Mouse (Mus musculus) intestine, embryonic 15.5 days (tissue): ENCODE data around the gene Cyct. TPM values are rescaled to one million over a fixed set of nuclear protein-coding genes. Genes with fewer than 3 reads are reported as not detected.

Experiments
- ATAC-seq: fragments of 200-750 bp; cut with Nextera tagmentation; 2 replicates; pipeline ENCODE4 v1.8.0; 2017; ENCODE audit warnings: moderate TSS enrichment, moderate library complexity
- H3K27ac ChIP-seq: fragments of 300-500 bp; sonication (generic); 2 replicates; pipeline ENCODE4 v1.5.1; 2015; ENCODE audit warnings: mild to moderate bottlenecking, inconsistent platforms
- H3K27me3 ChIP-seq: fragments of 300-500 bp; sonication (generic); replicated peaks from 2 replicates; pipeline ENCODE4 v1.6.1; 2015; ENCODE audit warnings: inconsistent platforms
- H3K36me3 ChIP-seq: fragments of 300-500 bp; sonication (generic); 2 replicates; pipeline ENCODE4 v1.6.1; 2015; ENCODE audit warnings: inconsistent platforms
- H3K4me1 ChIP-seq: fragments of 300-500 bp; sonication (generic); replicated peaks from 2 replicates; pipeline ENCODE4 v1.6.1; 2015; ENCODE audit warnings: inconsistent platforms
- H3K4me2 ChIP-seq: fragments of 300-500 bp; sonication (generic); replicated peaks from 2 replicates; pipeline ENCODE4 v1.6.1; 2015; ENCODE audit warnings: mild to moderate bottlenecking, inconsistent platforms
- H3K4me3 ChIP-seq: fragments of 300-500 bp; sonication (generic); replicated peaks from 2 replicates; pipeline ENCODE4 v1.5.1; 2015; ENCODE audit warnings: inconsistent platforms
- H3K9ac ChIP-seq: fragments of 300-500 bp; sonication (generic); 2 replicates; pipeline ENCODE4 v1.6.1; 2015; ENCODE audit warnings: inconsistent platforms
- H3K9me3 ChIP-seq: fragments of 300-500 bp; sonication (generic); 2 replicates; pipeline ENCODE4 v1.6.1; 2016; ENCODE audit warnings: inconsistent platforms
- WGBS: fragments of 180-500 bp; shearing (Covaris S2); methylation state at CpG from one replicate; pipeline ENCODE4 v1.1.7; 2015; 5-methylcytosine and 5-hydroxymethylcytosine counted together
- polyA plus RNA-seq: library from polyadenylated mRNA; unstranded; fragments of >200 nt; fragmentation: Nextera tagmentation; extraction: Ambion mirVana; gene quantifications from 2 replicates; pipeline ENCODE4 v1.2.1, GENCODE M21; 2015

Cyct gene
- polyA plus RNA-seq: not detected in 2 replicates

DNA sequence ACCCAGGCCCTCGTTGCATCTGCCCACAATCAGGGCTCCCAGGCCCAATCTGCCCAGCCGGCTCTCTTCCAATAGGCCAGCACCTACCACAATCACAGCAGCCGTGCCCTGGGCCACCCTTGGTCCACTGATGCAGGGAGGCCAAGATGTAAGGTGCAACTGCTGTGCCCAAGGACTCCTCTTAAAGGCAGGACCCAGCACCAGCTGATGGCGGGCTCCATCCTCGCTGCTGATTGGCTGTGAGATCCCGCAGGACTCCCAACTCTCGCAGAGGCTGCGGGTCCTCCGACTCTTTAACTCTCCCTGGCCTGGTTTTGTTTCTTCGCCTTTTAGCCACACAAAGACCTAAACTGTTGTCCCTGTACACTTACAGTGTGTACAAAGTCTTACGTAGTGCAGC lies at the start of gene Cyct:
Gene Cyct, minus strand, starts transcription at position 225 of the 400 bp plus-strand sequence.
- WGBS: 86% methylated on average over 11 of the region's 11 CpGs
- Histone ChIP-seq H3K4me3 (no peak within 1 kb of the TSS), H3K27ac (no peak within 1 kb of the TSS), H3K27me3 (no peaks in the 10 kb centered on the region), H3K9ac (no peak within 1 kb of the TSS), H3K36me3 (no peaks in the 10 kb centered on the region), H3K9me3 (no peaks in the 10 kb centered on the region), H3K4me2 (no peak within 1 kb of the TSS), H3K4me1 (no peaks in the 10 kb centered on the region)
- no peak for ATAC-seq

DNA sequence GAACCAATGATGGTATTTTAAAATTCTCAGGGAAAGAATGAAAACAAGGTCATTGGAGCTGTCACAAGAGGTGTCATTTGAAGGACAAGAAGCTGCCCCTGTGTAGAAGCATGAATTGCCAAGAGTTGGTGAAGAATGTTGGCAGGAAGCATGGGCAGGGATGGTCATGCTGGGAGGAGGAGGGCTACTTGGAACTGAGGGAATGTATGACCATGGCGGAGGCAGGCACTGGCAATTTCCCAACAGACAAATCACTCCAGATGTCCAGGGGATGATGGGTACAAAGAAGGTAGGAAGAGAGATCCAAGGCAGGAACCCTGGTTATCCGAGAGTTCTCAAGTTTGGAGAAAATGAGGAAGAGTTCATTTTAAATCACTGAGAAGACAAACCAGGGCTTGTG lies 49.7 kb upstream of the Cyct start:
- Histone ChIP-seq H3K9ac (no peak overlapping the region), H3K27ac (no peak overlapping the region), H3K9me3 (no peaks in the 10 kb centered on the region), H3K4me3 (no peak overlapping the region), H3K4me1 (no peaks in the 10 kb centered on the region), H3K27me3 (no peaks in the 10 kb centered on the region), H3K4me2 (no peak overlapping the region), H3K36me3 (no peaks in the 10 kb centered on the region)
- no peak for ATAC-seq
- WGBS: 91% methylated on average over 2 of the region's 2 CpGs

DNA sequence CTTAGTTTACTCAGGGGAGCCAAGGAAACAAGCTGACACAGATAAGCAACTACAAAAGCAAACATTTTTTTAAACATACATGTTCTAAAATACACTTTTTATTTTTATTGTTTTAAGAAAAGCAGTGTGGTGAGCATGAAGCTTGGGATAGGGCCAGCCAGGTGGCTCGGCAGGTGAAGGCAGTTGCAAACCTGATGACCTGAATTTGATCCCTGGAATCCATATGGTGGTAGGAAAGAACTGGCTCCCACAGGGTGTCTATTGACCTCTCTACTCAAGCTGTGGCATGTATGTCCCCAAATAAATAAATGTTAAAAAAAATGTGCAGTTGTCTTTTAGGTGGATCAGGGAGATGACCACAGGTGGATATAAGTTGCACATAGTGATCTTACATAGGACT lies 49.3 kb upstream of the Cyct start:
- Histone ChIP-seq H3K9me3 (no peaks in the 10 kb centered on the region), H3K4me1 (no peaks in the 10 kb centered on the region), H3K9ac (no peak overlapping the region), H3K36me3 (no peaks in the 10 kb centered on the region), H3K27ac (no peak overlapping the region), H3K4me2 (no peak overlapping the region), H3K4me3 (no peak overlapping the region), H3K27me3 (no peaks in the 10 kb centered on the region)
- 68% methylated on average over 1 of the region's 1 CpGs for WGBS
- no peak for ATAC-seq

DNA sequence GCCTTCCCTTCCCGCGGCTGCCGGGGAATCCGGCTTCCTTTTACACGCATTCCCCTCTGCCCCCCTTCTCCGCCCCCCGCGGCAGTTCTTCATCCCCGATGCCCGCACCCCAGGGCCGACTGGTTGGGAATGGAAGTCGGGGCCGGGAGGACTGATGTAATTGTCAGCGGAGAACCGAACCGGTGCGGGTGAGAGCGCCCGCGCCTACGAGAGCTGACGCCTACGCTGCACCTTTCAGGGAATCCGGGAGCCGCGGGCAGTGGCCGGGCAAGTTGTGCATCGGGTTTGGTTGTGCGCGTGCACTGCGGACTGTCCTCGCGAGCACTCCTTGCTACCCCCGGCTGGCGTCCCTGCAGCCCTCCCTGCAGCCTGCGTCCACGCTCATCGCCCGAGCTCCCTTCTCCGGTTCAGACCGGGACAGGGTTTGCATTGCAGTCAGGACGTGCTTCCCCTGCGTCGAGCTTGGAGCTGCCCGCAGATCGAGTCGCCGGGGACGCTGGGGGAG lies 46.7 kb upstream of the Cyct start:
- H3K27ac ChIP-seq: peak overlapping the region; percentile 80
- H3K27me3 ChIP-seq: no peaks in the 10 kb centered on the region
- no peaks in the 10 kb centered on the region for H3K9me3 ChIP-seq
- H3K4me2 ChIP-seq: peak overlapping the region; percentile 80
- H3K4me3 ChIP-seq: peak overlapping the region; percentile 95
- no peaks in the 10 kb centered on the region for H3K4me1 ChIP-seq
- H3K36me3 ChIP-seq: no peaks in the 10 kb centered on the region
- peak overlapping the region; percentile 72 for H3K9ac ChIP-seq
- ATAC-seq: peak; percentile 51
- WGBS: under 1% methylated on average over 48 of the region's 49 CpGs

DNA sequence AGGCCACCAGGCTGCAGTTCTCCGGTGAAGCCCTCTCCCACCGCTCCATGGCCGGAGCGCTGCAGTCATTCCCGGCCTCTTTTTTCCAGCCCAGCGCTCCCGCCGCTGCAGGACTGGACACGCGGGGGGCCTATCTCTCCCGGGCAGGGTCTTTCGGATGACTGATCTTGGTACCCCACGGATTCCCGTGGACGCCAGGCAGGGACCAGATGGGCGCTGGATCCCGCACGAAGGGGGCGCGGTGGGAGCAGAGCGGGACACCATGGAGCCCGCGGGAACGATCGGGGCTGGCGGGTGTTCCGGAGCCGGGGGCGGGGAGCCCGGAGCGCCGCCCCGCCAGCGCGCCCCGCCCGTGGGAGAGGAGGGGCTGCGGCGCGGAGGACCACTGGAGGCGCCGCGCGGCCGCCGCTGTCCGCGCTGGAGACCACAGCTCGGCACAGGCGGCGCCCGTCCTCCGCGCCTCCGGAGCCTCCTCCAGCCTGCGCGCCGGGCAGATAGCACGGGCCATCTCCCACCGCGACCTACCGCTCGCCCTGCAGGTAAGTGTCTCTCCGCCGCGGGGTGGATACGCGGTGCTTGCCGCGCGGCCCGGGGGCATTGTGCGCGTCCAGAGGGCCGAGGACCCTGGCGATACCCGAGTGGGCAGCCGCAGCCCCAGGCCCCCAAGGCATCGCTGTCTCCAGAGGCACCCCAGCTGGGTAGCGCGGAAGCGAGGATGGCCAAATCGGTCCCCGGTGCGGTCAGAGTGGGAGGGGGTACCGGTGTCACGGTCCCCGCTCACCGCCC lies 46.1 kb upstream of the Cyct start, which contains the start of gene Osbpl6:
Gene Osbpl6, plus strand, starts transcription at position 358 of the 786 bp plus-strand sequence.
- peak; percentile 96 for ATAC-seq
- no peaks in the 10 kb centered on the region for H3K36me3 ChIP-seq

DNA sequence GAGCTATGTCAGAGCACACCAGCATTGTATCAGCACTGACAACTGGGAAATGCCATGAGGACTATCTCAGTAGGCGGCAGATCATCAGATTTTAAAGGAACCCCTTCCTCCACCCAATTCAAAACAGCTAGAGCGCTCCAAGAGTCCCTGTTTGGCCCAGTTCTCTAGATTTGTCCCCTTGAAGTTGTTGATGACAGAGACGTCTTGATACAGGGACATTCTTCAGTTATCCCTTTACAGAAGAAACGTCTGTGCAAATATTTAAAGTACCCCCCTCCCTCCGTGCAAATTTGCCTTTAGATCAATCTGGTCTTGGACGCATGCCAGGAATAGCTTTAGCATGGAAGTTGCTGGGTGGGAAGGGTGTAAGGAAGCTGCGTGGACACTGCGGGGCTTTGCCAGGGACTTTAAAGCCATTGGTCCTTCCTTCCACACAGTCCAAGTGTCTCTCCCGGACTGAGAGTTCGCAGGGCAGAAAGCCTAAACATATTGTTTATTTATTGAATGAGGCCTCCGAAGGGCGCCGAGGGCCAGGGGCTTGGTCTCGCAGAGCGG lies 45.4 kb upstream of the Cyct start:
- no peaks in the 10 kb centered on the region for H3K27me3 ChIP-seq
- no peaks in the 10 kb centered on the region for H3K36me3 ChIP-seq
- peak overlapping the region; percentile 79 for H3K27ac ChIP-seq
- H3K4me3 ChIP-seq: peak overlapping the region; percentile 95
- H3K9ac ChIP-seq: peak overlapping the region; percentile 72
- peak overlapping the region; percentile 80 for H3K4me2 ChIP-seq
- H3K4me1 ChIP-seq: no peaks in the 10 kb centered on the region
- WGBS: under 1% methylated on average over 15 of the region's 15 CpGs
- peak; percentile 25 for ATAC-seq
- no peaks in the 10 kb centered on the region for H3K9me3 ChIP-seq

More for the DNA sequence above, 46.1 kb upstream of the Cyct start, which contains the start of gene Osbpl6:
- no peaks in the 10 kb centered on the region for H3K9me3 ChIP-seq
- H3K4me1 ChIP-seq: no peaks in the 10 kb centered on the region
- H3K27ac ChIP-seq: peak within 1 kb of the TSS; percentile 80
- peak within 1 kb of the TSS; percentile 95 for H3K4me3 ChIP-seq
- H3K27me3 ChIP-seq: no peaks in the 10 kb centered on the region
- under 1% methylated on average over 82 of the region's 89 CpGs for WGBS
- H3K4me2 ChIP-seq: peak within 1 kb of the TSS; percentile 80
- peak within 1 kb of the TSS; percentile 72 for H3K9ac ChIP-seq

DNA sequence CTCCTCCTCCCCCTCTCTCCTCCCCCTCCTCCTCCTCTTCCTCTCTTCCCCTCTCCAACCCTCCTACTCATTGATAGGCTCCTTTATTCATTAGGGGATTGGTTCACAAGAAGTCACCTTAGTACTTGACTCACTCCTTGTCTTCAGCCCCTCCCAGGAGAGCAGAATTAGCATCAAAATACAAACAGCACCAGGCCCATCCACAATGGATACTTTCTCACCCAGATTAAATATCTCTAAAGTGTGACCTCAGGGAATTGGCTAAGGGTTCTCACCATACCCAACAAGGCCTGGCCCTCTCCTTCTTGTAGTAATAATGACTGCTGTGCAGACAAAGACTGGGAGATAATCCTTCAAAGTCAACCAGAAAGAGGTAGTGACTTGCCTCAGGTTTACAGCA lies 39.9 kb upstream of the Cyct start:
- Histone ChIP-seq H3K9me3 (no peaks in the 10 kb centered on the region), H3K36me3 (no peaks in the 10 kb centered on the region), H3K9ac (no peak overlapping the region), H3K4me1 (no peaks in the 10 kb centered on the region), H3K4me3 (no peak overlapping the region), H3K27ac (no peak overlapping the region), H3K4me2 (no peak overlapping the region), H3K27me3 (no peaks in the 10 kb centered on the region)
- ATAC-seq: no peak

DNA sequence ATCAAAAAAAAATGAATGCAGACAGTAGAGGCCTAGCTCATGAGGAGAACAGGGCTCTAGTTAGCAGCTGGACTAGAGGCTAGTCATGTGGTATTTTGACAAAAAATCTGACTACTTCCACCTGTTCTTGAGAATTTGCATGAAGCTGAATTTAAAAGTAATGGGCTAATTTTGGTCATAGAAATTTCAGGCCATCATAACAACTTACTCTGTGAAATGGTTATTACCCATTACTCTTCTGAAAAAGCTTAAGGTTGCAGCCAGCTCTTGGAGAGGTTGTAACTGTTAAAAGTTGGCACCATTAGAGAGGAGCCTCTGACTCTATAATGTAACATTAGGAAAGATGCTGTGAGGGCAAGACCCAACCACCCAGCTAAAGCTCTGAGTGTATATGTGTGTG lies 26.3 kb upstream of the Cyct start:
- no peaks in the 10 kb centered on the region for H3K27me3 ChIP-seq
- ATAC-seq: no peak

DNA sequence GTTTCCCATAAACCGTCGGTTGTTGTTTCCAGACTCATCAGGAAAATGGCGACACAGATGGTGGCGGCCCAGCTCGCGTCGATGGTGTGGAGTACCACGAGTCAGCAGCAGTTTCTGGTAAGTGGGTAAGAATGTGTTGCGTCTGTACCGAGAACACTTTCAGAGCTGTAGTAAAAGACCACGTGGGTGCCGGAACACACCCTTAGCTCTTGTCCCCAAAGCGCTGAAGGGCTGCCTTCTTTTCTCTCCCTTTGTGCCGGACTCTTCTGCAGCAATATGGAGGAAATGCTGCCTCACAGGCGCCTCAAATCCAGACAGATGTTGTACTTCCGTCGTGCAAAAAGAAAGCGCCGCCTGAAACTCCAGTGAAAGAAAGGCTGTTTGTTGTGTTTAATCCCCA lies 18.4 kb upstream of the Cyct start:
- H3K4me1 ChIP-seq: no peaks in the 10 kb centered on the region
- H3K27me3 ChIP-seq: no peaks in the 10 kb centered on the region
- no peak overlapping the region for H3K4me2 ChIP-seq
- no peak for ATAC-seq
- H3K9ac ChIP-seq: no peak overlapping the region
- H3K27ac ChIP-seq: no peak overlapping the region
- no peak overlapping the region for H3K4me3 ChIP-seq
- peaks cover 20% of the 10 kb centered on the region for H3K36me3 ChIP-seq
- H3K9me3 ChIP-seq: no peaks in the 10 kb centered on the region
- 95% methylated on average over 19 of the region's 19 CpGs for whole genome bisulfite sequencing

More for the DNA sequence above, 26.3 kb upstream of the Cyct start:
- Histone ChIP-seq H3K36me3 (0 out of 2 replicates have a peak, but pooled peaks cover 3% of the 10 kb centered on the region), H3K4me2 (no peak overlapping the region), H3K4me3 (no peak overlapping the region), H3K27ac (no peak overlapping the region), H3K9me3 (no peaks in the 10 kb centered on the region), H3K4me1 (no peaks in the 10 kb centered on the region), H3K9ac (no peak overlapping the region)

DNA sequence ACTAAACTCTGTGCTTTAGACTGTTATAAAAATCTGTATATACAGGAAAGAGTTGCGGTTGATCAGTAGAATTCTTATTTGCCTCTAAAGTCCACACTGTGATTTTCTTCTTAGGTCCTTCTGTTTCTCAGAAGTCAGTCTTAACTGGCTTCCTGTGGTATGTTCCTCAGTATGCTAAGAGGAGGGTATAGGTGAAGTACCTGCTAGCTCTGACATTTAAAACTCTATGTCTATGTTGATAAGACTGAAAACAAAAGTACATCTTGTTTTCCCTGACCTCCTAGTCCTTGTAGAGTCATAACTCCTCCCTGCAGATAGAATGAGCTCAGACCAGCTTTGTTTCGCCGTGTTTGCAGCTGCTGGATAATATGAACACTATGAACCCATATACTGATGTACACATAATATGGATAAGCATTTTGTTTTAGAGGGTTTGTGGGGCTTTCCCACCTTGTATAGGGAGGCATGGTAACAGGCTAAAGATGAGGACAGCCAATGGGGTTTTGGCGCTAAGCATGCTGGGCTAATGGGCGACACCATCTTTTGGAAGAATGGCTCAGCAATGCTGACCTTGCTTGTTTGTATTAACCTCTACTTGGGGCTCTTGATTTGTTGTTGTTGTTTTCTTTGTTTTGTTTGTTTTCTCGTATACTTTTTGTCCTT lies 14.4 kb upstream of the Cyct start:
- WGBS: 92% methylated on average over 6 of the region's 6 CpGs
- H3K9me3 ChIP-seq: no peaks in the 10 kb centered on the region
- peaks cover 16% of the 10 kb centered on the region; the same call in 1 of the 2 replicates for H3K36me3 ChIP-seq
- H3K27me3 ChIP-seq: no peaks in the 10 kb centered on the region
- H3K9ac ChIP-seq: no peak overlapping the region
- no peak for ATAC-seq
- H3K4me3 ChIP-seq: no peak overlapping the region
- peaks cover 4% of the 10 kb centered on the region; the same call in 1 of the 2 replicates for H3K4me1 ChIP-seq
- no peak overlapping the region for H3K27ac ChIP-seq
- H3K4me2 ChIP-seq: no peak overlapping the region

DNA sequence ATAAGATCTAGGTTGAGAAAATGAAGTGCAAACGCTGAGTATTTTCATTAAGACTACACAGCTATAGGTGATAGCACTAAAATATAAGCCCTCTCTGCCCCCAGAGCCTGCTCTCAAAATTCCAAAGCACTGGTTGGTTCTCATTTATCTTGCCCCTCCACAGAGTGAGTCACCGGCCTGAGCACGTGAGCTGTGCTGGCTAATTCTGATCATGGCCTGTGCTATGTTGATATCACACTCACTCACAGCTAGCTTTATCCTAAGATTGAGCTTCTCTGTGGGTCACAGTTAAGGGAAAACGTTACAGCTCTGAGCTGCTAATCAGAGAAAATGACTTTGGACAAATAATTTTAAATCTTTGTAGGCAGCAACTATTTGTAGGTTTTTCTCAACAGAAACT lies 12.0 kb upstream of the Cyct start:
- H3K9ac ChIP-seq: no peak overlapping the region
- H3K27me3 ChIP-seq: no peaks in the 10 kb centered on the region
- H3K4me2 ChIP-seq: no peak overlapping the region
- no peak overlapping the region for H3K4me3 ChIP-seq
- no peaks in the 10 kb centered on the region for H3K9me3 ChIP-seq
- peaks cover 4% of the 10 kb centered on the region; the same call in 1 of the 2 replicates for H3K4me1 ChIP-seq
- no peak for ATAC-seq
- WGBS: 82% methylated on average over 4 of the region's 4 CpGs
- no peak overlapping the region for H3K27ac ChIP-seq
- H3K36me3 ChIP-seq: peaks cover 6% of the 10 kb centered on the region; the same call in 1 of the 2 replicates

DNA sequence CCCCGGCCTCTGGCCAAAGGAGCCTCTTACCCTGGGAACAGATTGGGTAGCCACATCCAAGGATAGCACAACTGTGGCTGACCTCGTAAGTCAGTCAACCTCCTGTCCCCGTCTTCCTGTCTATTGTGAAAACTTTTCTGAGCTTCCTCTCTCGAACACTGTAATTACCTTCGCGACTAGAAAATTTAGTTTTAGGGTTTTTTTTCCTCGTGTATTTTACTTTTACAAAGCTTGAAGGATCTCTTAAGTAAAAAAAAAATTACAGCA lies 10.3 kb upstream of the Cyct start:
- H3K27me3 ChIP-seq: no peaks in the 10 kb centered on the region
- peak overlapping the region; percentile 95 for H3K4me2 ChIP-seq
- H3K27ac ChIP-seq: no peak overlapping the region
- H3K36me3 ChIP-seq: 0 out of 2 replicates have a peak, but pooled peaks cover 3% of the 10 kb centered on the region
- peak overlapping the region; percentile 99 for H3K4me3 ChIP-seq
- no peak; the same call in 1 of the 2 replicates for ATAC-seq
- H3K9ac ChIP-seq: peak overlapping the region; percentile 83
- WGBS: 4% methylated on average over 7 of the region's 7 CpGs
- no peaks in the 10 kb centered on the region for H3K9me3 ChIP-seq
- peaks cover 4% of the 10 kb centered on the region; the same call in 1 of the 2 replicates for H3K4me1 ChIP-seq
